Mouse (Mus musculus): Measurements from ENCODE around the gene Bcl2. TPM values are rescaled to one million over a fixed set of nuclear protein-coding genes. Genes with fewer than 3 reads are reported as not detected.
A peak's percentile ranks its signal among the peaks of the same experiment; 100 is the strongest.

The Bcl2 gene
- 1 to 10 TPM; 3.5 to 5.0 TPM for total RNA-seq (2021)
- 1.3 and 1.9 TPM in 2 replicates for polyA plus RNA-seq (2012; rRNA removed)
- long read RNA-seq, full-length matches to known transcripts, result 7 of 10 reads
- long read RNA-seq, partial matches to known transcripts, result 0 of 10 reads
- long read RNA-seq, other reads (novel, unspliced or antisense), result 3 of 10 reads

- Histone ChIP-seq H3K36me3 (ENCODE audit: control insufficient read depth, insufficient read depth, low read length) (peaks cover 2% of the 10 kb centered on the region; the same call in 1 of the 2 replicates), H3K79me2 (replicated peaks; ENCODE audit: control insufficient read depth, insufficient read depth, low read length) (no peaks in the 10 kb centered on the region), H3K27me3 (ENCODE audit: control insufficient read depth, insufficient read depth, low read length) (no peaks in the 10 kb centered on the region), H3K27ac (peak within 1 kb of the TSS; percentile 82), H3K9ac (ENCODE audit: low read depth, low read length) (peak within 1 kb of the TSS; percentile 96), H3K4me1 (ENCODE audit: control insufficient read depth, insufficient read depth, low read length) (peaks cover 3% of the 10 kb centered on the region), H3K4me3 (peak within 1 kb of the TSS; percentile 91)
- WGBS, result under 1% methylated on average over 89 of the region's 95 CpGs
- intact Hi-C loops (cut with DNase I), result loop anchor here (1.0 kb wide), 1 partner anchor 45 kb away; the partner anchor contains the start of gene Kdsr
- DNase-seq, result peak; percentile 87 to 90
- 0 out of 2 replicates have a peak, but pooled peaks have one; percentile 35 for TF ChIP-seq POLR2A (IDR thresholded peaks at IDR 0.05; ENCODE audit: insufficient read depth, low read depth, low read length)
- TF ChIP-seq CTCF (IDR thresholded peaks at IDR 0.05), result peak; percentile 16
- TF ChIP-seq EP300 (IDR thresholded peaks at IDR 0.05; ENCODE audit: insufficient read depth, low read depth, low read length), result no peak
These were observed at the start of gene Bcl2 for GRCm38 (mm10) chr1:106713621-106714529. Gene Bcl2 (minus strand): TSS chr1:106714274.

- no peak overlapping the region for H3K4me3 ChIP-seq
- H3K36me3 ChIP-seq (ENCODE audit: control insufficient read depth, insufficient read depth, low read length), result no peaks in the 10 kb centered on the region
- no peak overlapping the region for H3K27ac ChIP-seq
- DNase-seq, result no peak
- TF ChIP-seq EP300 (IDR thresholded peaks at IDR 0.05; ENCODE audit: insufficient read depth, low read depth, low read length) (no peak), POLR2A (IDR thresholded peaks at IDR 0.05; ENCODE audit: insufficient read depth, low read depth, low read length) (no peak), CTCF (IDR thresholded peaks at IDR 0.05) (no peak)
- WGBS, result 79% methylated on average over 3 of the region's 3 CpGs
- intact Hi-C loops (cut with DNase I), result no loop called here
- H3K9ac ChIP-seq (ENCODE audit: low read depth, low read length), result no peak overlapping the region
- H3K79me2 ChIP-seq (replicated peaks; ENCODE audit: control insufficient read depth, insufficient read depth, low read length), result 0 out of 2 replicates have a peak, but pooled peaks cover 1% of the 10 kb centered on the region
- H3K4me1 ChIP-seq (ENCODE audit: control insufficient read depth, insufficient read depth, low read length), result peaks cover 8% of the 10 kb centered on the region
- no peaks in the 10 kb centered on the region for H3K27me3 ChIP-seq (ENCODE audit: control insufficient read depth, insufficient read depth, low read length)
These were observed 46.7 kb upstream of the Bcl2 start for GRCm38 (mm10) chr1:106760750-106761149.

- Histone ChIP-seq H3K4me1 (ENCODE audit: control insufficient read depth, insufficient read depth, low read length) (peaks cover 8% of the 10 kb centered on the region), H3K36me3 (ENCODE audit: control insufficient read depth, insufficient read depth, low read length) (no peaks in the 10 kb centered on the region), H3K27me3 (ENCODE audit: control insufficient read depth, insufficient read depth, low read length) (no peaks in the 10 kb centered on the region), H3K9ac (ENCODE audit: low read depth, low read length) (peak within 1 kb of the TSS; percentile 92), H3K4me3 (peak within 1 kb of the TSS; percentile 89), H3K27ac (peak within 1 kb of the TSS; percentile 89), H3K79me2 (replicated peaks; ENCODE audit: control insufficient read depth, insufficient read depth, low read length) (0 out of 2 replicates have a peak, but pooled peaks cover 1% of the 10 kb centered on the region)
- under 1% methylated on average over 51 of the region's 51 CpGs for whole genome bisulfite sequencing
- peak; percentile 96 to 99 for DNase-seq
- TF ChIP-seq POLR2A (IDR thresholded peaks at IDR 0.05; ENCODE audit: insufficient read depth, low read depth, low read length) (peak; percentile 96), EP300 (IDR thresholded peaks at IDR 0.05; ENCODE audit: insufficient read depth, low read depth, low read length) (0 out of 2 replicates have a peak, but pooled peaks have one; percentile 53), CTCF (IDR thresholded peaks at IDR 0.05) (peak; percentile 33)
- intact Hi-C loops (cut with DNase I), result loop anchor here (1.0 to 2.0 kb wide), 2 partner anchors 37 to 46 kb away; partner anchors contain the start of genes Bcl2 and Vps4b
These were observed 45.7 kb upstream of the Bcl2 start, which contains the start of gene Kdsr for GRCm38 (mm10) chr1:106759572-106760435. Gene Kdsr (minus strand): TSS chr1:106759727.

GRCm38 (mm10) chr1:106758734-106759571 is 44.9 kb upstream of the Bcl2 start:
- TF ChIP-seq CTCF (IDR thresholded peaks at IDR 0.05), result no peak
- no peak for TF ChIP-seq EP300 (IDR thresholded peaks at IDR 0.05; ENCODE audit: insufficient read depth, low read depth, low read length)
- no peak for TF ChIP-seq POLR2A (IDR thresholded peaks at IDR 0.05; ENCODE audit: insufficient read depth, low read depth, low read length)
- Histone ChIP-seq H3K4me3 (peak overlapping the region; percentile 89), H3K9ac (ENCODE audit: low read depth, low read length) (peak overlapping the region; percentile 92), H3K27me3 (ENCODE audit: control insufficient read depth, insufficient read depth, low read length) (no peaks in the 10 kb centered on the region), H3K79me2 (replicated peaks; ENCODE audit: control insufficient read depth, insufficient read depth, low read length) (0 out of 2 replicates have a peak, but pooled peaks cover 1% of the 10 kb centered on the region), H3K4me1 (ENCODE audit: control insufficient read depth, insufficient read depth, low read length) (peaks cover 8% of the 10 kb centered on the region), H3K27ac (peak overlapping the region; percentile 89), H3K36me3 (ENCODE audit: control insufficient read depth, insufficient read depth, low read length) (no peaks in the 10 kb centered on the region)
- 1% methylated on average over 34 of the region's 34 CpGs for WGBS
- no peak for DNase-seq
- intact Hi-C loops (cut with DNase I), result loop anchor here (1.0 to 2.0 kb wide), 2 partner anchors 38 to 45 kb away; partner anchors contain the start of genes Bcl2 and Vps4b

Measured in heart, adult 2 months (tissue).